Mouse (Mus musculus) spleen, adult 18-20 months (tissue): Measurements from ENCODE around the gene Gtf3c6.
A peak's percentile ranks its signal among the peaks of the same experiment; 100 is the strongest.

Source experiments
- DNase-seq, 2 experiments: peaks; one replicate each; pipeline ENCODE4 v3.0.0; 2022; ENCODE audit warnings: mixed read lengths in 2 of 2

Gene Gtf3c6

DNA sequence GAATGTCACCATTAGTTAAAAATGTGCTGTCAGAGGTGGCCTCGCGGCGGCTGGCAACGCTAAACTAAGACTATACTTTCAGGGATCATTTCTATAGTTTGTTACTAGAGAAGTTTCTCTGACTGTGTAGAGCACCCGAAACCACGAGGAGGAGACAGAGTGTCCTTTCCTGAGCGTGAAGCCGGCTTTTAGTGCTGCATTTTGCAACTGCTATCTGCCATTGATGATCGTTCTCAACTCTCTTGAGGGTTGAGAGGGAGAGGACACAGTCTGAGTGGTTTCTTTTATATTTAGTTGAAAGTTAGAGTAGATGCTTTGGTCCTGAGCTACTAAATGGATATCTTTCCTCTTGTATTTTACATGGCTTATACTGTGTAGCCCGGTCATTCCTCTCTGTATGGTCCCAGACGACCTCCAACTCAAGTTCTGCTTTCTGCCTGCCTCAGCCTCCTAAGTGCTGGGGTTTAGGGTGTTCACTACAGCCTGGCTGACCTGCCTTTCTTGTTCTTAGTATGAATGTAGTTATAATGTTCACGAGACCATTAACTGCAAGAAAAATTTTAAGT lies 576 bp upstream of the Gtf3c6 start:
- DNase-seq, result peak; percentile 44 to 45

DNA sequence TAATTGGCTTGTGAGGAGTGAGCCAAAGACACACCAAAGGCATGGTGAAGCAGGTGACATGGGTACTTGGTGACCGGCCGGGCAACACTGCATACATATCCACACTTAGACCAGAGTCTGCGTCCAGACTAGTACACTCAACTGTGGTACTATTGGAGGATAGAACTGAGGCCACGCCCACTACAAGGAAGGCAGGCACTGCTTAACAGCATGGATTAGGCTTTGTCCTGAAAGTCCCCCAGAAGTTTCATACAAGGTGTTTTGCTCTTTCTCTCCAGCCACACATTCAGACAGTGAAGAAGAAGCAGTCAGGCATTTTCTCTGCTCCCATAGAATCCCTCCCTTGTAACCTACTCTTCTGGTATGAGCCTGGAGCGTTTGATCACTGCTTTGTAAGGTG lies 1.2 kb downstream of the Gtf3c6 start:
- DNase-seq, result peak; percentile 13 to 28

DNA sequence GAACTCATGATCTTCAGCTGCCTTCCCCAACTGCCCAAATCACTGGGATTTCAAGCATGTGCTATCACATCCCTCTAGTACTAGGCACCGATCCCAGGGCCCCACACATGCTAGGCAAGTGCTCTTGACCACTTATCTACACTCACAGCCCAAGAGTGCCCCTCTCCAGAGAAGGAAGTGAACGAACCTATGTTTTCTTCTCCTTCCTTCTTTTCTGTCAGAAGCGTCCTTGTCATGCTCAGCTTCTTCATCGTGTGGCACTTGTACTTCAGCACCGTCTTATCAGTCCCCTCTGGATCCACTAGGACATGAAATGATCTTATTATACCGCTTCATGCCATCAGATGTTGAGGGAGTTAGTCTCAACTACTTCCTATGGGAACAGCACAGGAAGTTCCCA lies 6.9 kb downstream of the Gtf3c6 start:
- DNase-seq, result no peak

DNA sequence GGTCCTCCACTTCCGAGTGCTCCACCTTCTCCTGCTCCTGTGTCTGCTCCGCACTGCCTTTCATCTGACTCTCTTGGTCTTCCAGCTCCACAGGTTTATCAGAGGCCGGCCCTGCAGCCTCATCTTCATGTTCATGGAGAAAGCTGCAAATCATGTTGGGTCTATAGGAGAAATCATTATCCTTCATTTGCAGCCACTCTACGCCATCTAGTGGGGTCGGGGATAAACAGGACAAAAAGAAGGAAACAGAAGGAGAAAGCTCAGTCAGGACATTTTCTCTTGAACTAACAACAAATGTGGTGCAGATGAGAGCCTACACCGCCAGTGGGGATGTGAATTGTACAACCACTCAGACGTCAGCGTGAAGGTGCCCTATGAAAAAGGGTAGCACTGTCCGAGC lies 8.3 kb downstream of the Gtf3c6 start:
- DNase-seq, result no peak

DNA sequence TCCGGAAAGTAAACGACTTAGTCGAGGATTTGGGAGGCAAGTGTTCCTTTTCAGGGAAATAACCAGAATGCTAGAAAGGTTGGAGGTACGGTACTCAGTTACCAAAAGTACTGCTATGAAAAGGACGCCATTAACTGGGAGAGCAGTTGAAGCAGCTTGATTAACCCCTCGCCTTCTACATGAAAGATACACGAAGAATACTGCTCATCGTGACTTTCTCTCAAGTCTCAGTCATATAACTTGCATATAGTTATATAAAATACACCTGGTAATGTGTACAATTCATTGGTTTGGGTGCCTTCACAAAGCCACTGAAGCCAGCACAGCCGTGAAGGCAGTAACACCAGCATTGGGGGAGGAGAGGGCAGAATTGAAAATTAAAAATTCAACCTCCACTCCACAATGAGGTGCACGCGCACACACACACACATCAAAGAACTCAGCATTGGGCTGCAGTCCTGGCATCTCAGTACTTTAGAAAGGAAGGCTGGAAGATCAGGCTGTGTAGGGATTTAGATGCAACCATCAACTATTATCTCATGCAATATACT lies 10.7 kb downstream of the Gtf3c6 start:
- DNase-seq, result no peak

DNA sequence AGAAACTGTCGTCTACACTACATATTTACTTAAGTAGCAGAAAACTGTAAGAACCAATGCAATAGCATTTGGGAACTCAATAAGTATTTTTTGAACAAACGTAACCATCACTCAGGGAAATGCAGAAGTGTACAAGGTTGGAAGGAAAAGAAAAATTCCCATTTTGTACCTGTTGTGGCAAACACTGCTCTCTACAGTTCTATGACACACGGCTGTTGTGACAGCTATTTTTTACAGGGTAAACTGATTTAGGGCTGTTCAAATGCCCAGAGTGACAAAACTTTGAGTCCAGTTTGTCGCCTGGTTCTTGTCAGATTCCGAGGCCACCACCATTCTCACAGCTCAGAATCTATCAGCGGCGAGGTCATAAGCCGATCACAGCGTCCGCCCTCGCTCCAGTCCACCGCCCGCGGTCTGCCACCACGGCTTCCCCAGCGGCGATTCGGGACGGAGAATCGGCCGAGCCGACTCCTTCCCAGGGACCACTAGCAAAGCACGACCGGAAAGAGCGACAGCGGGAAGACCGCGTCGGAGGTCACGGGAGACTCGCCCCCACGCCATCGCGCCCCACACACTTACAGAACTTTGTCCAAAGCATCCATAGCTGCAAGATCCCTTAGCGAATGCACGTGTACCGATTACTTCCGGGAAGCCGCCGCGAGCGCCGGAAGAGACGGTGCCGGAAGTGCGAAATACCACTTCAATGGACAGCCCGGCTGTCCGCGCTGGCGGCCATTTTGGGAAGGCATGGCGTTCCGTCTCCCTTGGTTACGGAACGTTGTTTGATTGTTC lies 11.3 kb downstream of the Gtf3c6 start, which contains the start of gene Rpf2:
Gene Rpf2 (minus strand): TSS at position 663 of the 792 bp plus-strand sequence.
- DNase-seq, result peak; percentile 59 to 71

DNA sequence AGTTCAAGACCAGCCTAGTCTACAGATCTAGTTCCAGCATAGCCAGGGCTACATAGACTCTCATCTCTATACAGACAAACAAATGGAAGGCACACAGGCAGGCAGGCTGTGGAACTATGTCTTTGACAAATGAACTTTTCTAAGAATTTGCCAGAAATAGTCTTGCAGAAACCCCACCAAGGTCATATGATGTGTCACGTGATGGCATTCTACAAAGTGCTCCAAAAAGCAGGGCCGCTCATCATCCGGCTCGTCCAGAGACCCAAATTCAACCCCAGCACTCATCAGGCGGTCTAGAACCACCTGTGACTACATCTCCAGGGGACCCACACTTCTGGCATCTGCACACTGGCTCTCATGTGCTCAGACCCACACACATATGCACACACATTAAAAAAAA lies 20.1 kb downstream of the Gtf3c6 start:
- DNase-seq, result no peak

DNA sequence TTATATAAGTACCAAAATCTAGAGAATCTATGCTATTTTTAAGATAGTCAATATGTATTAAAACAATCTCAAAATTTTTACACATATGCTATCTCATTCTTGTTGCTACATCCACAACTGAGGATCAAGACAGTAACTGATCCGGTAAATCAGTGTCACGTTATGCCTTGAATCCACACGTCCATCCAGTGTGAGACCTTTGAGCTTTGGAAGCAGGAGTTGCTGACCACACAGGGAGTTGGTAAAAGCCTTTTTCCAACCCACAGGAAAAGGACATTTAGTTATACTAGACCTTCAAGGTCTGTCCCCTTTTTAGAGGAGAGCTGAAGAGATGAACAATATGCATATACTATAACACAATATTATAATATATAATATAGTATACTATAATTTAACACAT lies 24.7 kb downstream of the Gtf3c6 start:
- DNase-seq, result no peak

DNA sequence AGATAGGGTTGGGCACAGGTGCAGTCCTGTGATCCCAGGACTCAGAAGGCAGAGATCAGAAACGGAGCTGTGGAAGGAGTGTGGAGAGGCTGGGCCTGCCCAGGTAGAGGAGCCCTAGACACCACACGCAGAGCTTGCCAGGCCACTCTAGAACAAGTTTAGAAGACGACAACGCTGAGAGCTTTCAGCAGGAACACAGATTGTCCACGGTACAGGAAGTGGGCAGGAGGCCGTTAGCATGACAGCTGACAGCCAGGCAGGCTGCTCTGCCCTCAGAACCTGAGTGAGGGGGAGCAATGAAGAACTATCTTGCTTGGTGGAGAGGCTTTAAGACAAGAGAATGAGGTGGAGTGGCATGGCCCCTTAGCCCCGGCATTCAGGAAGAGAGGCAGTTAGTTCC lies 25.5 kb downstream of the Gtf3c6 start:
- DNase-seq, result no peak

DNA sequence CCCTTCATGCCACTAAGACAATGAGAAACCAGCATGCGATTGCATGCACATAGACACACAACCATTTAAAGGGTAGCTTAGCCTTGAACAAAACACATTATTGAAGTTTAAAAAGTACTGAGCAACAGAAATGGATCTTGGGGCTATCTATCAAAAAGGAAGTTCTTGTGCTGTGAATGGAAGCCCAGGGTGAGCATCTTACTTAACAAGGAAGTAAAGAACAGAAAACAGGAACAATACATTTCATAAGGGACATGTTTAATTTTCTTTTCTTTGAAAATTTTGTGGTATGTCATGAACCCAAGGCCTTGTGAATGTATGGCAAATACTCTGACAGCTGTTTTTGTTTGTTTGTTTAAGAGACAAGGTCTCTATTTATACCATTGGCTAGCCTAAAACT lies 28.2 kb downstream of the Gtf3c6 start:
- DNase-seq, result no peak

DNA sequence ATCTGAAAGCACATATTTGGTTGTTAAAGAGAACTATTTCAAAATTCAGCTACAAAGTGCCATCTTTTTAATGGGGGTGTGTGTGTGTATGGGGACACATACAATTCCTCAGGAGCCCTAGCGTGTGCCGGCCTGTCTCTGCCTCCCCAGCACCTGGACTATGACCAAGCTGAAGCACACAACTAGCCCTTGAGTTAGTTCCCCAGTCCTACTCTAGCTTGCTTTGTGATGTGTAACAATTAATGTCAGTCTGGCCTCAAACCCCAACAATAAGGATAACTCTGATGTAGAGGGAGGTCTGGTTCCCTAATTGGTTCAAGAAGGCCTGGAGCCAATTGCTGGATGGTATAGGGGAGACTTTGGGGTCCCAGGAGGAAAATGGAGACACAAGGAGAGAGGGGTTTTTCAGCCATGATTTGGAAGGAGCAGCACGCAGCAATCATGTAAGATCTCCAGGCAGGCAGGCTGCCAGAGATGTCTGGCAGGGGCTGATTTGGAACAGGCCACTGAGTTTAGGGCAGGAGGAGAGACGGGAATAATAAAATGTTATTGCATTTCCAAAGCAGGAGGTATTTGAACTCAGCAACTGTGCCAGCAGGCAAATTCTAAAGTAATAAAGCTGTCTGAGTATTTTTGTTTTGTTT lies 30.1 kb downstream of the Gtf3c6 start:
- no peak for DNase-seq

DNA sequence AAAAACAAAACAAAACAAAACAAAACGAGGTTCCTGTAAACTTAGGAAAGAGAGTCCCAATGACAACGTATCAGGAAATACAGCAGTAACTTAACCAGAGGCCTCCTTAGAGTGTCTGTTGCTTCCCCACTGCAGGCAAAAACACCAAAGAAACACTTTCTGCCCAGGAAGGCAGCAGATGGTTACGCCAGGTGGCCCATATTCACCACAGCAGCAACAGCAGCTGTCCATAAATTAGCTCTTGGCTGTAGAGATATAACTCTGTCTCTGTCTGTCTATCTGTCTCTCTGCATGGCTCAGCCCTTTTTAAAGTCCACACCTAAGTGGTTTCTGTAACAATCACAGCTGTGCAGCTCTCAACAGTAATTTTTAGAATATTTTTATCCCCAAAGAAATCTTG lies 39.0 kb downstream of the Gtf3c6 start:
- DNase-seq, result no peak

DNA sequence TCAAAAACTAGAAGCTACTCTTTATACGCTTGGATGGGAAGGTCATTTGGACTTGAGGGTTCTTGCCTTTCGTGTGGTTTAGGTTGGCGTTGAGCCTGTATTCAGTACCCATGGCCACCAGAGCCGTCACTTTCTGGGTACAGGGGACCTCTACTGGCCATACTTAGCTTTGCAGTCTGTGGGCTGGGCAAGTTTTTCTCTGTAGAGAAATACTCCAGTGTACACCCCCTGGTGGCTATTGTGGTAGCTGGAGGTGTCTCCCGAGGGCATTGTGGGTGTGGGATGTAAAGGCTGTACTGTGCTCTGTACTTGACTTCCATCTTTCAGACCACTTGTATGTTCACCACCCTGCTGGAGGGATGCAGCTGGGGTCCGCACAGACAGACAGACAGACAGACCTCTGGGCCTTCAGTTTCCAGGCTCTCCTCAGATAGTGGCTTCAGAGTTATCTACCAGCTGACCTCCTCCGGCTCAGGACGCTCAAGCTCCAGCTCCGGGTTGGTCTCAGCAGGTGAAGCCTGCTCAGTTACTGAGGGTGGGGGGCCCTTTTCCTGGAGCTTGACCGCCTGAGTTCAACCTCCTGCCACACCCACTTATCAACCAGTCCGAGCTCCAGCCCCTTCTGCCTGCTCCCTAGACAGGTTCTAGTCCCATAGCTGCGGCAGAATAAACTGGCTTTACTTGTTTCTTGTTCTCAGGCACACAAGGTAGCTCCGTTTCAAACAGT lies 45.3 kb downstream of the Gtf3c6 start:
- peak; percentile 78 to 86 for DNase-seq
